Mouse (Mus musculus) hindbrain, embryonic 13.5 days (tissue): ENCODE data around the gene Pstk. TPM values are rescaled to one million over a fixed set of nuclear protein-coding genes. Genes with fewer than 3 reads are reported as not detected.
"Not testable (repeated sequence)": the region's sequence is repeated elsewhere in the genome, so short reads cannot be mapped to it uniquely, and the experiment has no call there.

Experiments used
- ATAC-seq: fragments of 200-750 bp; cut with Nextera tagmentation; 2 replicates; pipeline ENCODE4 v1.8.0; 2017; ENCODE audit warnings: moderate TSS enrichment; ENCODE audit not compliant: low FRiP score
- H3K27ac ChIP-seq: fragments of 300-500 bp; sonication (generic); 2 replicates; pipeline ENCODE4 v1.5.1; 2015; ENCODE audit warnings: inconsistent platforms, mild to moderate bottlenecking, moderate library complexity
- H3K27me3 ChIP-seq: fragments of 300-500 bp; sonication (generic); 2 replicates; pipeline ENCODE4 v1.6.1; 2015; ENCODE audit warnings: mild to moderate bottlenecking, inconsistent platforms
- H3K36me3 ChIP-seq: fragments of 300-500 bp; sonication (generic); 2 replicates; pipeline ENCODE4 v1.6.1; 2015; ENCODE audit warnings: mild to moderate bottlenecking, inconsistent platforms
- H3K4me1 ChIP-seq: fragments of 300-500 bp; sonication (generic); replicated peaks from 2 replicates; pipeline ENCODE4 v1.6.1; 2015; ENCODE audit warnings: inconsistent platforms
- H3K4me2 ChIP-seq: fragments of 300-500 bp; sonication (generic); 2 replicates; pipeline ENCODE4 v1.6.1; 2015; ENCODE audit warnings: inconsistent platforms, mild to moderate bottlenecking, moderate library complexity
- H3K4me3 ChIP-seq: fragments of 300-500 bp; sonication (generic); 2 replicates; pipeline ENCODE4 v1.5.1; 2015; ENCODE audit warnings: mild to moderate bottlenecking, inconsistent platforms
- H3K9ac ChIP-seq: fragments of 300-500 bp; sonication (generic); 2 replicates; pipeline ENCODE4 v1.6.1; 2015; ENCODE audit warnings: mild to moderate bottlenecking, inconsistent platforms
- H3K9me3 ChIP-seq: fragments of 300-500 bp; sonication (generic); 2 replicates; pipeline ENCODE4 v1.6.1; 2016; ENCODE audit warnings: inconsistent platforms
- WGBS: fragments of 180-500 bp; shearing (Covaris S2); methylation state at CpG from one replicate; pipeline ENCODE4 v1.1.7; 2015; 5-methylcytosine and 5-hydroxymethylcytosine counted together
- polyA plus RNA-seq: library from polyadenylated mRNA; unstranded; fragments of >200 nt; fragmentation: Nextera tagmentation; extraction: Ambion mirVana; gene quantifications from 2 replicates; pipeline ENCODE4 v1.2.1, GENCODE M21; 2015

Pstk gene
- polyA plus RNA-seq, 1 experiment from 2014 or later: 46.4 TPM

DNA sequence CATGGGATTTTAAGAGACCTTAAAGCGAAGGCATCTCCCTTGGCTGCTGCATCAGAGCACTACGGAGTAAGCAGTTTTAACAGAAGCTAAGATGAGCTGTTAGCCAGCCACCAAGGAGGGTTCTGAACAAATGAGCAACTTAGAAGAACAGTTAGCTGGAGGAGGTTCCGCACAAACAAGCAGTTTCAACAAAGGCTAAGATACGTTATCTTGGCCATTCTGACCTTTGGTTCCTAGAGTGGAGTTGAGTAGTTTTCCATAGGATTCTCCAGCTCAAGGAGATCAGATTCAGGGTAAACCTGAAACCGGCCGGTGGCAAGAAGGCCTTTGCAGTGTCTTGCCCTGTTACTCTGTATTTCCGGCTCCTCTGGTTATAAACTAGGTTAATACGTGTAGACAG, 6.8 kb upstream of the Pstk start:
- Histone ChIP-seq H3K4me2 (no peak overlapping the region), H3K36me3 (peaks cover 2% of the 10 kb centered on the region; the same call in 1 of the 2 replicates), H3K27ac (no peak overlapping the region), H3K9me3 (no peaks in the 10 kb centered on the region), H3K9ac (no peak overlapping the region), H3K27me3 (0 out of 2 replicates have a peak, but pooled peaks cover 15% of the 10 kb centered on the region), H3K4me3 (no peak overlapping the region), H3K4me1 (peaks cover 17% of the 10 kb centered on the region)
- ATAC-seq: no peak
- WGBS: 96% methylated on average over 8 of the region's 8 CpGs

DNA sequence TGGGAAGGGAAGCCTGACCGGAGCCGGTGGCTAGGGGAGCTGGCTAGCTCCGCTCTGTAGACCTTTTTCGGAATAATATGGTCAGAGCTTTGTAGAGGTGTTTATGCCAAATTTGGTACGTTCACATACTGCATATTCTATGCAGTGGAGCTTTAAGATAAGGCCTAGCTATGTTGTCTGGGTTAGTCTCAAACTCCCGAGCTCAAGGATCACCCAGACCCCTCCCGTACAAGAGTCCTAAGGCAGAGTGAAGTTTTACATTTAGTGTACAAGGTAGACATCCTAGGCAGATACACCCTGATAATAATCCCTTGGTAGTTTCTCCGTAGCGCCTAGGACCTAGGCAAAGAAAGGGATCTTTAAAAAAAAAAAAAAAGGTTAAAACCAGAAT, 524 bp downstream of the Pstk start:
- no peaks in the 10 kb centered on the region for H3K9me3 ChIP-seq
- H3K4me2 ChIP-seq: peak overlapping the region; percentile 66
- ATAC-seq: no peak
- 9% methylated on average over 9 of the region's 9 CpGs for WGBS
- H3K9ac ChIP-seq: peak overlapping the region; percentile 92
- H3K4me1 ChIP-seq: peaks cover 13% of the 10 kb centered on the region
- H3K4me3 ChIP-seq: peak overlapping the region; percentile 72
- H3K27me3 ChIP-seq: 0 out of 2 replicates have a peak, but pooled peaks cover 6% of the 10 kb centered on the region
- peaks cover 3% of the 10 kb centered on the region; the same call in 1 of the 2 replicates for H3K36me3 ChIP-seq
- peak overlapping the region; percentile 93 for H3K27ac ChIP-seq

DNA sequence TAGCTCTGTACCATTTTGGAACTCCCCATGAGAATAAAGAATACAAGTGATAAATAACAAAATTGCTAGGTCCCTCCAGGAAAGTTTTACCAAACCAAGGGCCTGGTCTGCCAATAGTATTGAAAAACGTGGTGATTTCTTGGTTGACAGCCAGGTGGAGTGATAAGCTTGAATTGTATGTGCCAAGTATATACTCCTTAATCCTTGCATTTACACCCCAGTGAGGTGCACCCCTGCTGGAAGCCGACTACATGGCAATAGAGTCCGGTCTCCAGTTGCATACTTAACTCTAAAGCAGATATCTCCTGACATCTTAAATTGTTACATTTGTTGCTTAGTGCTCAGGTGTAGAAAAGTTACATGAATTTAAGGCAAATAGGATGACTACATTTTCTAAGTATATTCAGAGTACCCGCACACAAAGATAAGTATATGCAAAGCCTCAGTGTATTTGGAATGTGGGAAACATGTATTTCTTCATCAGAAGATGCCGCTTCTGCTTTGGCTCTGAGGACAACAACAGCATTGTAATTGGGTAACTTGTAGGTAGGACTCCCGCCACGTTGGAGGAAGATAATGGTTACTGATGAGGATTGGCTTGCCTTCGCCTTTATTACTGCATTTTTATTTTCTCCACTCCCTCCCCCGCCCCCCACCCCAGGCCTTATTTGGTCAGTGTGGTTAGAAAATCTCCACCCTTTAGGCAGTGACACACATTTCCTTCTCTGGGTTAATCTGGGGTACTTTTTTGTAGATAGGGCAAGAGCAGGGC, 1.1 kb downstream of the Pstk start:
- peaks cover 3% of the 10 kb centered on the region; the same call in 1 of the 2 replicates for H3K36me3 ChIP-seq
- peak overlapping the region; percentile 66 for H3K4me2 ChIP-seq
- H3K9ac ChIP-seq: peak overlapping the region; percentile 92
- peak overlapping the region; percentile 72 for H3K4me3 ChIP-seq
- no peaks in the 10 kb centered on the region for H3K9me3 ChIP-seq
- 78% methylated on average over 9 of the region's 9 CpGs for WGBS
- H3K27me3 ChIP-seq: 0 out of 2 replicates have a peak, but pooled peaks cover 6% of the 10 kb centered on the region
- ATAC-seq: no peak
- H3K4me1 ChIP-seq: peaks cover 13% of the 10 kb centered on the region
- no peak overlapping the region for H3K27ac ChIP-seq

DNA sequence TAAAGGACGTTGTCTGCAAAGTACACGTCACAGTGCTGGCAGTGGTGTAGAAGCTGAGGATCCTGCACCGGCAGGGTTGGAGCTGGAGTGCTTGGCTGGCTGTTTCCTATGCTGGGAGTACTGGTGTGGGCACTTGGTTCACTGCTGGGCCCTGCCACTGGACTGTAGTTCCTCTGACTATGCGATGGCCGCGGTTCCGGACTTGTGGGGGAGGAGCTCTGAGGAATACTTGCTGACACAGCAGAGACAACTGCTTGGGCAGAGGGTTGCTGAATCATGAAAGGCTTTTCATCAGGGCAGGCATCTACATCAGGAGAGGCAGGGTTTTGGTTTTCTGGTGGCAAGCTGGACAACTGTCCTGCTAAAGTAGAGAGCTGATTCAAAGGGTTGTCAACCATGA, 20.8 kb downstream of the Pstk start:
- not testable (repeated sequence) for H3K27ac ChIP-seq, H3K4me3 ChIP-seq, H3K9ac ChIP-seq, H3K27me3 ChIP-seq, H3K4me2 ChIP-seq, H3K4me1 ChIP-seq, ATAC-seq, H3K9me3 ChIP-seq
- peaks cover 43% of the 10 kb centered on the region for H3K36me3 ChIP-seq
- 88% methylated on average over 7 of the region's 7 CpGs for WGBS

DNA sequence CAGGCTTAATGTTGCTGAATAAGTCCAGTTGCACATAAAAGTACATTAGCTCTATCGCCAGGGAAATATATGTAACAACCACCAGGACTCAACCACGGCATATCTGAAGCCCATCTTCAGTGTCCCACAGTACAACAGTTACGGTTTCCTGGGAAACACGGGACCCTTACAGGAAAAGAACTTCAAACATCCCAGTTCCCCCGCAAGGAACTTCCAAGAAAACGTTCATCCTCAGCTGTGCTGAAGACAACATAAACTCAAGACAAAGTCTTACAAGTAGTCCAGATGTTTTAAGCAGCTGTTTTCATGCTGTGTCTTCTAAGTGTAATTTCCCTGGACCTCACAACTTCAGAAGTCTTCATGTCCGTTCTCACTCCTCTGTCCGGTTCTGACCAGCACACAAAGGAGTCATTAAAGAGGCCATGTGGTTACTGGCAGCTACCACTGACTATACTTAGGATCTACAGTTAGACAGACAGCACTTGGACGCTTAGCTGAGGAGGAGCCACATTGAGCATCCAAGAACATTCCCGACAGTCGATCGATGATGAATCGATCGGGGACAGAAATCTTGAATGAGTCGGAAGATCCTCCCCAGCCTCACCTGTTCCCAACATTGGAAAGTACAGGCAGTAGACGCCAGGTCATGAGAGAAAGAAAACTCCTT, 38.5 kb downstream of the Pstk start:
- no peaks in the 10 kb centered on the region for H3K27me3 ChIP-seq
- H3K36me3 ChIP-seq: no peaks in the 10 kb centered on the region
- WGBS: 8% methylated on average over 16 of the region's 16 CpGs
- H3K4me1 ChIP-seq: peaks cover 36% of the 10 kb centered on the region
- H3K4me2 ChIP-seq: peak overlapping the region; percentile 72
- H3K27ac ChIP-seq: peak overlapping the region; percentile 90; the same call in 1 of the 2 replicates
- peak; percentile 21 for ATAC-seq
- peak overlapping the region; percentile 96 for H3K4me3 ChIP-seq
- H3K9me3 ChIP-seq: no peaks in the 10 kb centered on the region
- peak overlapping the region; percentile 97 for H3K9ac ChIP-seq

DNA sequence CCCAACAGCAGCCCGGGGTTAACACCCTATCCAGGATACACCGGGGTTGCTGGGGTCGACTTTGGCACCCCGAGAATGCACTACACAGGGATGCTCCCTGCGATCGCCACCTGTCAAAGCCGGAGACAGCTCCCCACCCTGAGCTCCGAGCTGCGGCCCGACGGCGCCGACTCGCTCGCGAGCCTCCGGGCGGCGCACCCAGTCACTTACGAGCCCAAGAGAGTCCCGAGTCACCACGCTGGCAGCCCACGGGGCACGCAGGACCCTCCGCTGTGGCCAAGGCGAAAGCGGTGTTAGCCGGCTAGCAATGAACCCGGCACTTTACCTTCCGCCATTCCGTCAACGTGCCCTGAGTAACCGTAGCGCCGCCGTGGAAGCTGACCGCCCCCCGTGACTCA, 39.0 kb downstream of the Pstk start:
- no peaks in the 10 kb centered on the region for H3K27me3 ChIP-seq
- H3K36me3 ChIP-seq: no peaks in the 10 kb centered on the region
- H3K4me3 ChIP-seq: peak overlapping the region; percentile 96
- peak overlapping the region; percentile 90 for H3K27ac ChIP-seq
- H3K4me2 ChIP-seq: peak overlapping the region; percentile 72
- WGBS: under 1% methylated on average over 38 of the region's 38 CpGs
- H3K9me3 ChIP-seq: no peaks in the 10 kb centered on the region
- H3K4me1 ChIP-seq: peaks cover 36% of the 10 kb centered on the region
- H3K9ac ChIP-seq: peak overlapping the region; percentile 97
- peak; percentile 79 for ATAC-seq

DNA sequence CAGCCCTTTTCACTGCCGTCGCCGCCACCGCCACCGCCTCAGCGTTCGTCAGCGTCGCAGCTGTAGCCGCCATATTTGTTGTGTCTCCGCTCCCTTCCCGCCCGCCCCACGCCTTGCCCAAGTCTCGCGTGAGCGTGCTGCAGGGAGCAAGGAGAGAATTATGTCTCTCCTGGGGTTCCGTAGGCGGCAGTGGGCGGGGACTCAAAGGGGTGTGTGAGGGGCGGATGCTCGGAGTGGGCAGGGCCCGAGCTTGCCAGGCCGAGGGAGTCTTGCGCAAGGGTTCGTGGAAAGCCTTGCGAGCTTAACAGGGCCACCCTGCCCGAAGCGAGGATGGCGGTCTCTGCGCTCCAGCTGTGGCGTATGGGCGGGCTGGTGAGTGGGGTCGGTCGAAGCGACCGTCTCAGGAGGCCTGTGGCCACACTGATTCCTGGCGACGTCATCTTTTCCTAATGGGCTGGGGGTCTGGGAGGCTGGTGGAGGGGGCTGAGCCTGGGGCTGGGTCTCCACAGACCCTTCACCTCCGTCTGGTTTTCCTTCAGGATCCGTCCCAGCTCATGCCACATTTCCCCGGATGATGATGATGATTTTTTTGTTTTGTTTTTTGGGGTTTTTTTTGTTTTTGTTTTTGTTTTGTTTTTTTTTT, 39.6 kb downstream of the Pstk start, which contains the start of the genes Ikzf5 and Acadsb:
Ikzf5 (minus strand) TSS at position 106 of the 643 bp plus-strand sequence.
Acadsb (plus strand) TSS at position 186 of the 643 bp plus-strand sequence.
- no peaks in the 10 kb centered on the region for H3K9me3 ChIP-seq
- WGBS: under 1% methylated on average over 42 of the region's 42 CpGs
- H3K9ac ChIP-seq: peak within 1 kb of the TSS; percentile 97
- H3K36me3 ChIP-seq: no peaks in the 10 kb centered on the region
- peaks cover 36% of the 10 kb centered on the region for H3K4me1 ChIP-seq
- ATAC-seq: peak; percentile 98
- no peaks in the 10 kb centered on the region for H3K27me3 ChIP-seq
- H3K27ac ChIP-seq: peak within 1 kb of the TSS; percentile 90
- peak within 1 kb of the TSS; percentile 96 for H3K4me3 ChIP-seq
- H3K4me2 ChIP-seq: peak within 1 kb of the TSS; percentile 72

DNA sequence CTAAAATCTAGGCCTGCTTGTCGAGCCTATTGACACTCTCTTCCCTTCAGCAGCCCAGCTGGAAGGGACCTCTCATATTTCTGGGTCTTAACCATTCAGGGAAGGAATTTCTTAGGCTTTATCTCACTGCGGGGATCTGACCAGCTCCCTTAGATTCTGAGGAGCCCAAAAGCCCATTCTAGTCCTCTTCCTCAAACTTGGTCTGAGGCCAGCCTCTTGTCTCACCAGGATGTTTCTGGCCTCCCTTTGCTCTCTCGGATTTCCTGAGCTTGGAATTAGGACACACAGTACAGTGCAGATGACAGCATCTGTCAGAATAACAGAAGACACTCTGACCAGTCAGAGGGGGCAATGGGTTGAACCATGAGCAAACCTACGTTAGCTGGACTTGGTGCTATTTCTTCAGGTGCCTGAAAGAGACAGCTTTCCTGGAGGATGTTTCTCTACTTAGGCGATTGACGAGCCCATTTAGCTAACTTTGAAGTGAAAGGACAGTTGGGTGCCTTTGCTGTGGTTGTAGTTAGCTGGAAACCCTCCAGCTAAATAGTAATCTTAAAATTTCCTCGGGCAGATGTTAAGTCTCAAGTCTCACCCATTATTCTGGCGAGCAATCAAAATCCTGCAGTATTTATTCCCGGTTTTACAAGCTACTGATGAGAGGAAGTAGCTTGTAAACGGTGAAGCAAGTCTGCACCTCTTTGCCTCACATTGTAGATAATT, 40.4 kb downstream of the Pstk start:
- Histone ChIP-seq H3K4me1 (peaks cover 36% of the 10 kb centered on the region), H3K4me2 (peak overlapping the region; percentile 72), H3K27me3 (no peaks in the 10 kb centered on the region), H3K4me3 (peak overlapping the region; percentile 96), H3K9me3 (no peaks in the 10 kb centered on the region), H3K27ac (no peak overlapping the region), H3K9ac (peak overlapping the region; percentile 97), H3K36me3 (no peaks in the 10 kb centered on the region)
- no peak for ATAC-seq
- WGBS: 65% methylated on average over 10 of the region's 10 CpGs

DNA sequence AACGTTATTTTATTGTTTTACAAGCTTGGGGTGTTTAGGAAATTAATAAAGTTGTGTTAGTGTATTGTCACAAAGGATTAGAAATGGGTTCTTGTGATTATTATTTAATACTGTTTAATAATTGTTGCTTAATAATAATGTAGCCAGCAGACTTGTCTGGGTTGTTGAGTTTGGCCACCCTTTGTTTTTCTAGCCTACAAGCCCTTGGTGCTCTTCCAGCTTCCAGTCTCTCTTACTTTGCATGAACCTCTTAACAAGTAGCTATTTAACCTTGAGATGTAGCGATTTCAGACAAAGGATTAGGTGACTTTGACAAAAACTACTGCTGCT, 41.0 kb downstream of the Pstk start:
- 74% methylated on average over 2 of the region's 2 CpGs for WGBS
- Histone ChIP-seq H3K4me1 (peaks cover 36% of the 10 kb centered on the region), H3K9ac (no peak overlapping the region), H3K27me3 (no peaks in the 10 kb centered on the region), H3K4me2 (peak overlapping the region; percentile 72), H3K27ac (no peak overlapping the region), H3K4me3 (no peak overlapping the region), H3K9me3 (no peaks in the 10 kb centered on the region), H3K36me3 (no peaks in the 10 kb centered on the region)
- no peak for ATAC-seq

DNA sequence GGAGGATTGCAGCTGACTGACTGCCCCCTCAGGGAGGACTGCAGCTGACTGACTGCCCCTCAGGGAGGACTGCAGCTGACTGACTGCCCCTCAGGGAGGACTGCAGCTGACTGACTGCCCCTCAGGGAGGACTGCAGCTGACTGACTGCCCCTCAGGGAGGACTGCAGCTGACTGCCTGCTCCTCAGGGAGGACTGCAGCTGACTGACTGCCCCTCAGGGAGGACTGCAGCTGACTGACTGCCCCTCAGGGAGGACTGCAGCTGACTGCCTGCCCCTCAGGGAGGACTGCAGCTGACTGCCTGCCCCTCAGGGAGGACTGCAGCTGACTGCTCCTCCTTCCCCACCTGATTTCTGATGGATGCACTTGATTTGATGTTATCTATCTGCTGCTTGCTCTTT, 45.8 kb downstream of the Pstk start:
- not testable (repeated sequence) for H3K4me2 ChIP-seq, H3K9me3 ChIP-seq, H3K4me3 ChIP-seq, H3K9ac ChIP-seq, H3K27ac ChIP-seq, H3K27me3 ChIP-seq, ATAC-seq, H3K36me3 ChIP-seq
- H3K4me1 ChIP-seq: peaks cover 15% of the 10 kb centered on the region

DNA sequence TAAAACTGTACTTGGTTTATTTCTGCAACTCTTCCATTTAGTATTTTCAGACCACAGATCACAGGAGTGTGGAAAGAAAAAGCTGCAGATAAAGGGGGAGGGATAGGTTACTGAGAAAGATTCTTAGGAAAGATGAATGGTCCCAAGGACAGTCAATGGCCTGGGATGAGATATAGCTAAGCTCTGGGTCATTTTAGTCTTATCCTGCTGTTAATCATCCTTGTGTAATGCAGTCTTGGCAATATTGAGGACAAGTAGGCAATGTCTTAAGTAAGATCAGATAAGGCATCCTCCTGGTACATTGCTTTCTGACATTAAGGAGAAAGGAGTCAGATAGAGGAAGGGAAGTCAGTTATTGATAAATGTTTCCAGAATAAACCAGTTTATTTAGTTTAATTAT, 46.7 kb downstream of the Pstk start:
- H3K36me3 ChIP-seq: no peaks in the 10 kb centered on the region
- H3K9ac ChIP-seq: no peak overlapping the region
- no peak overlapping the region for H3K27ac ChIP-seq
- H3K4me2 ChIP-seq: no peak overlapping the region
- ATAC-seq: no peak
- H3K9me3 ChIP-seq: no peaks in the 10 kb centered on the region
- H3K4me1 ChIP-seq: peaks cover 6% of the 10 kb centered on the region; the same call in 1 of the 2 replicates
- no peaks in the 10 kb centered on the region for H3K27me3 ChIP-seq
- no peak overlapping the region for H3K4me3 ChIP-seq

DNA sequence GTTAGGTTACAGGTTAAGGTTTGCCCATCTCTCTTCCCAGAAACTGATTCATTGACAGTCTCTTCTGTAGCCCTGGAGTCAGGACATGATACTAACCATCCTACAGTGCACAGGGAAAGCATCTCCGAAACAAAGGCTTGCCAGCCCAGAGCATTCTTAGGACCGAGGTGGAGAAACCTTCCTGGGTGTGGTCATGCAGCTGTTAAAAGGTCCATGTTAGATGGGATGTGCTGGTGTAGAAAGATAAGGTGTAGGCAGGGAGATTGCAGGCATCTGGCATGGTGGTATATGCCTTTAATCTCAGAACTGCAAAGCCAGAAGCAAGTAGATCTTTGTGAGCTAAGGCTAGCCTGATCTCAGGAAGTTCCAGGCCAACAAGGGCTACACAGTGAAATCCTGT, 54.0 kb downstream of the Pstk start:
- H3K27me3 ChIP-seq: no peaks in the 10 kb centered on the region
- no peak overlapping the region for H3K4me3 ChIP-seq
- H3K27ac ChIP-seq: no peak overlapping the region
- peaks cover 28% of the 10 kb centered on the region for H3K36me3 ChIP-seq
- 91% methylated on average over 2 of the region's 2 CpGs for WGBS
- no peak for ATAC-seq
- no peak overlapping the region for H3K4me2 ChIP-seq
- no peaks in the 10 kb centered on the region for H3K9me3 ChIP-seq
- H3K4me1 ChIP-seq: no peaks in the 10 kb centered on the region
- H3K9ac ChIP-seq: no peak overlapping the region
